Mouse (Mus musculus): ENCODE results near the gene B4galnt1. TPM values are rescaled to one million over a fixed set of nuclear protein-coding genes. Genes with fewer than 3 reads are reported as not detected.
"Not testable (repeated sequence)": the region's sequence is repeated elsewhere in the genome, so short reads cannot be mapped to it uniquely, and the experiment has no call there.

Gene B4galnt1
- polyA plus RNA-seq, 1 experiment, result 247 TPM

DNA sequence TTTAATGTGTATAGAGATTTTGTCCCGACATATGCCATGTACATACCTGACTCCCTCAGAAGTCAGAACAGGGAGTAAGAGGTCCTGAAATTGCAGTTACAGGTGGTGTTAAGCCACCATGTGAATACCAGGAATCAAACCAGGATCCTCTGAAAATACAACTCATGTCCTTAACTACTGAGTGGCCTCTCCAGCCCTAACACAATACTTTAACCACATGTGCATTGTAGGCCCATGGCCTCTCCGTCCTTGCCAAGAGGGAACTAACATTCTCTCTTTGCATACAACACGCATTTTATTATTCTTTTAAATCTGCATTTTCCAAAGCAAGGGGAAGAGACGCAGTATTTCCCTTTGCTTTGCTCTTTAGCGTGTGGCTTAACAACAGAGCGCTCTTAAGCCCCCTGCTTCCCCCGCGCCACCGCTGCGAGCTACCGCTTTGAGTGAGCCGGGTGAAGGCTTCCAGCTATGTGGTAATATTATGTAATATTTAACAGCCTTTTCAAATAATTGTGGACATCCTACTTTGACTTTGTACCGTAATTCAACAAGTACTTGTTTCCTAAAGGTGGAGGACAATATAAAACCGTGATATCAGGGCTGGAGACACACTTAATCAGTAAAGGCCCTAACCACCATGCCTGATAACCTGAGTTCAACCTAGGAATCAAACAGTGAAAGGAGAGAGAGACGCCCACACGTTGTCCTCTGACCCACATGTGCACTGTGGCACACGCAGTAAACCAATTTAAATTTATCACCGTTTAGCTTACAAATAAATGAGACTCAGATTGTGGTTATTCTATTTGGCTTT, 26.5 kb upstream of the B4galnt1 start:
- DNase-seq (ENCODE audit: low read depth, low spot score), result no peak
- WGBS, result 32% methylated on average over 18 of the region's 18 CpGs

- DNase-seq (ENCODE audit: low read depth, low spot score), result no peak
- WGBS, result 71% methylated on average over 11 of the region's 11 CpGs
Observed at GRCm38 (mm10) chr10:127140971-127141370, 24.1 kb upstream of the B4galnt1 start.

- DNase-seq (ENCODE audit: low read depth, low spot score), result no peak
- 63% methylated on average over 8 of the region's 8 CpGs for WGBS
Observed at GRCm38 (mm10) chr10:127141500-127141899, 23.5 kb upstream of the B4galnt1 start.

DNA sequence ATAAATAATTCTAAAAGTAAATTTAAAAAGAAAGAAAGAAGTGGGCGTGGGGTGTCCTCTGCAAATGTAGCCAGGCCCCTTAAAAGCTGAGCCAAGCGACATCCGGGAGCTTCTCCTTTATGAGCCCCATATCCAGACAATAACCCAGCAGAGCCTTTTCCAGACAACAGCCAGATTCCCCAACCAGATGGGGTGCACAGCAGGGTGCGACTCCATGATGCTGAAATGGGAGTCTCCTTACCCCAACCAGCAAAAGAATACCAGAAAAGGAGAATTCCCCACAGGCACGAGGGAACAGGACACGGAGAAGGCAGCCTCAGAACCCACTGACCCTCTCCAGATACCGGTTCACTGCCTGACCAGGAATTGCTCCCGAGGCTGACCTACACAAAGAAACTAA, 21.8 kb upstream of the B4galnt1 start:
- no peak for DNase-seq (ENCODE audit: low read depth, low spot score)
- WGBS, result 89% methylated on average over 8 of the region's 8 CpGs

DNA sequence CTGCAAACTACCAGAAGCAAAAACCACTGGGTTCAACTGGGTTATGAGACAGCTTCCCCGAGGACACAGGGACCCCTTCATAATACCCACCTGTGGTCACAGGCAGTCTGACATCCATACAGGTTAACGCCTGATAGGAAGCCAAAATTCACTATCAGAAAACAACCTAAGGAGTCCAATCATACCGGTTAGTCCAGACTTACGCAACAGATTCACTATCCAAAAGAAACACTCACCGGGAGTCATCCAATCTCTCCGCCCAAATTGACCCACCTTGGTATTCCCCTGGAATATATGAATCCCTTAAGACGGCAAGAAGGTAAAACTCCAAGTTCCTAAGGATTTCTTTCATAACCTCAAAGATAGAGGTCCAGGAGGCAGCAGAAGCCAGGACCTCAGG, 20.5 kb upstream of the B4galnt1 start:
- WGBS, result 43% methylated on average over 7 of the region's 7 CpGs
- no peak for DNase-seq (ENCODE audit: low read depth, low spot score)

DNA sequence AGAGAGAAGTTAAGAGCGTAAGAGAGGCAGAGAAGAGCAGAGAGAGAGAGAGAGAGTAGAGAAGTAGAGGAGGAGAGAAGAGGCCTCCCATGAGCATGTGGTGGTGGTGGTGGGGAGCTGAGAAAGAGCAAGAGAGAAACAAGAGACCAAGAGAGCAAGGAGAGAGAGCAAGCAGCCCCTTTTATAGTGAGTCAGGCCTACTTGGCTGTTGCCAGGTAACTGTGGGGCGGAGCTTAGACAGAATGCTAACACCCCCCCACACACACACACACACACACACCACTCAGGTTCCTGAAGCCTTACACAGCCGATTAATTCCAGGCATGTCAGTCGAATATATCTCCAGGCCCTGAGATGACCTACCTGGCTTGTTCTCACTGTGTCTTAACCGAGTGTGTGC, 19.7 kb upstream of the B4galnt1 start:
- no peak for DNase-seq (ENCODE audit: low read depth, low spot score)
- 75% methylated on average over 5 of the region's 5 CpGs for WGBS

GRCm38 (mm10) chr10:127147135-127147534, 17.9 kb upstream of the B4galnt1 start:
- DNase-seq (ENCODE audit: low read depth, low spot score), result no peak

DNA sequence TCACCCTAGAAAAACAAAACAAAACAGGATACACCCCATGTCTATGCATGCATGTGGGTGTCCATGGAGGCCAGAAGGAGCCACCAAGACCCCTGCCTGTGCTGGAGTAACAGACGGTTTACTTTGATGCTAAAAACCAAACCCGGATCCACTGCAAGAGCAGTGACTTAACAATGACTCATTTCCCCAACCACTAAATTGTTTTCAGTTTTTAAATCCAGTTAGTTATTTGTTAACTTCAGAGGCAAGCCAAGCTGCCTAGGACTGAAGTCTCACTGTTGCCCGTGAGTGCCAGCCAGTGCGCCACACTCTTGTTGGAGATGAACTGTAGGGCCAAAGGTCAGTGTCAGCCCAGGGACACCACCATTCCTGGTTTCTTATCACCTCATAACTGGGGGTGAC, 14.6 kb upstream of the B4galnt1 start:
- WGBS, result 21% methylated on average over 4 of the region's 4 CpGs
- DNase-seq (ENCODE audit: low read depth, low spot score), result no peak

More at GRCm38 (mm10) chr10:127147135-127147534, 17.9 kb upstream of the B4galnt1 start:
- 38% methylated on average over 6 of the region's 6 CpGs for WGBS

DNA sequence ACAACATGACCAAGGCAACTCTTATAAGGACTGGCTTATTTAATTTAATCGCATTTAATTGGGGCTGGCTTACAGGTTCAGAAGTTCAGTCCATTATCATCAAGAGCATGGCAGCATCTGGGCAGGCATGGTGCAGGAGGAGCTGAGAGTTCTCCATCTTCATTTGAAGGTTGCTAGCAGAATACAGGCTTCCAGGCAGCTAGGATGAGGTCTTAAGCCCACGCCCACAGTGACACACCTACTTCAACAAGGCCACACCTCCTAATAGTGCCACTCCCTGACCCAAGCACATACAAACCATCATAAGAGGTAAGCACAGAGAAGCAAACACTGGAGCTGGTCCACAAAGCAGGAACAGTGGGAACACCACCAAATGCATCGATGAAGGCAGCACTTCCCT, 13.8 kb upstream of the B4galnt1 start:
- DNase-seq (ENCODE audit: low read depth, low spot score), result not testable (repeated sequence)
- 49% methylated on average over 3 of the region's 3 CpGs for WGBS

- 78% methylated on average over 10 of the region's 10 CpGs for WGBS
- DNase-seq (ENCODE audit: low read depth, low spot score), result not testable (repeated sequence)
Observed at GRCm38 (mm10) chr10:127152556-127152955, 12.5 kb upstream of the B4galnt1 start.

DNA sequence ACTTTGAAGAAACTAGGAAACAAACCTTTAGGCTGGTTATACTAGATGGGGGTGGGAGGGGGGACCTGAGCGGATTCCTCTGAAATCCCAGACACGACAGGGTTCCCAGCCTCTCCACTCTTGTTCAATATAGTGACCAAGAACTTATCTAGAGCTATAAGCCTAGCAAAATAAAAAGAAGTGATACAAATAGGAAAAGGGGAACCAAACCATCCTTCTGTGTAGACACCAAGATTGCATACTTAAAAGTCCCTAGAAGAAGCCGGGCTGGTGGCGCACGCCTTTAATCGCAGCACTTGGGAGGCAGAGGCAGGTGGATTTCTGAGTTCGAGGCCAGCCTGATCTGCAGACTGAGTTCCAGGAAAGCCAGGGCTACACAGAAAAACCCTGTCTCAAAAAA, 11.7 kb upstream of the B4galnt1 start:
- WGBS, result 94% methylated on average over 7 of the region's 7 CpGs
- DNase-seq (ENCODE audit: low read depth, low spot score), result no peak

GRCm38 (mm10) chr10:127154241-127154640, 10.8 kb upstream of the B4galnt1 start:
- 27% methylated on average over 2 of the region's 2 CpGs for WGBS
- DNase-seq (ENCODE audit: low read depth, low spot score), result no peak

- no peak for DNase-seq (ENCODE audit: low read depth, low spot score)
- 54% methylated on average over 5 of the region's 5 CpGs for WGBS
Observed at GRCm38 (mm10) chr10:127154652-127155051, 10.4 kb upstream of the B4galnt1 start.

GRCm38 (mm10) chr10:127156089-127156488, 8.9 kb upstream of the B4galnt1 start:
- DNase-seq (ENCODE audit: low read depth, low spot score), result no peak
- WGBS, result 47% methylated on average over 1 of the region's 1 CpGs

GRCm38 (mm10) chr10:127156511-127156910, 8.5 kb upstream of the B4galnt1 start:
- WGBS, result 30% methylated on average over 1 of the region's 1 CpGs
- DNase-seq (ENCODE audit: low read depth, low spot score), result no peak

GRCm38 (mm10) chr10:127158471-127158870, 6.6 kb upstream of the B4galnt1 start:
- no peak for DNase-seq (ENCODE audit: low read depth, low spot score)
- WGBS, result 35% methylated on average over 3 of the region's 3 CpGs

GRCm38 (mm10) chr10:127160081-127160480, 4.9 kb upstream of the B4galnt1 start:
- no peak for DNase-seq (ENCODE audit: low read depth, low spot score)
- WGBS, result 67% methylated on average over 9 of the region's 9 CpGs

DNA sequence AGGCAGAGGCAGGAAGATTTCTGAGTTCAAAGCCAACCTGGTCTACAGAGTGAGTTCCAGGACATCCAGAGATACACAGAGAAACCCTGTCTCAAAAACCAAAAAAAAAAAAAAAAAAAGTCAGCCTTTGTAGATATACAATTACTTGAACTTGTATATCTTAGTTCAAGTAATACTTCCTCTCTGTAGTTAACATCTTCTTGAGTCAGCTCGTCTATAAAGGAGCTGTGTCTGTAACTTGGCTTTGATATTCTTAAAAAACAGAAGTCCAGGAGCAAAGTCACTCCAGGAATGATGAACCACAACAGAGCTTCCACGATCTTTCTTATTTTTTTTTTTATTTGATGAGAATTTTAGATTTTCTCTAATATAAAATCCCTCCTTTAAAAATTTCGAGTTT, 4.3 kb upstream of the B4galnt1 start:
- DNase-seq (ENCODE audit: low read depth, low spot score), result no peak
- WGBS, result 77% methylated on average over 3 of the region's 3 CpGs

DNA sequence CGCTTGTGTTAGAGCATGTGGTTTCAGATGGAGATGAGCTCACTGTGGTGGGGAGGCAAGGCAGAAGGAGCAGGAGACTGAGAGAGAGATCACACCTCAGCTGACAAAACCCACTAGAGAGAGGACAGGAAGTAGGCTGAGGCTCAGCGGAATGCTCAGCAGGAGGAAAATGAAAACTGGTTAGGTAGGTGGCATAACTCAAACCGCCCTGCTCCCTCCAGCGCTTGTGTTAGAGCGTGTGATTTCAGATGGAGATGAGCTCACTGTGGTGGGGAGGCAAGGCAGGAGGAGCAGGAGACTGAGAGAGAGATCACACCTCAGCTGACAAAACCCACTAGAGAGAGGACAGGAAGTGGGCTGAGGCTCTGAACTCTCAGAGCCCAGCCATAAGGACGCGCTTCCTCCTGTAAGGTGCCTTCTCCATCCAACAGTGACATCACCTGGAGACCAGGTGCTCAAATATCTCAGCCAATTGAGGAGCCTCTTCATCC, 2.2 kb upstream of the B4galnt1 start:
- 64% methylated on average over 7 of the region's 7 CpGs for WGBS
- DNase-seq (ENCODE audit: low read depth, low spot score), result not testable (repeated sequence)

- no peak for DNase-seq (ENCODE audit: low read depth, low spot score)
- 91% methylated on average over 4 of the region's 4 CpGs for WGBS
Observed at GRCm38 (mm10) chr10:127164190-127164589, 835 bp upstream of the B4galnt1 start.

GRCm38 (mm10) chr10:127165354-127165653, 279 bp downstream of the B4galnt1 start:
- no peak for DNase-seq (ENCODE audit: low read depth, low spot score)
- 1% methylated on average over 41 of the region's 42 CpGs for WGBS
